Comparison of ENCODE assay signal across 8 mouse cellular contexts in the genomic region with DNA sequence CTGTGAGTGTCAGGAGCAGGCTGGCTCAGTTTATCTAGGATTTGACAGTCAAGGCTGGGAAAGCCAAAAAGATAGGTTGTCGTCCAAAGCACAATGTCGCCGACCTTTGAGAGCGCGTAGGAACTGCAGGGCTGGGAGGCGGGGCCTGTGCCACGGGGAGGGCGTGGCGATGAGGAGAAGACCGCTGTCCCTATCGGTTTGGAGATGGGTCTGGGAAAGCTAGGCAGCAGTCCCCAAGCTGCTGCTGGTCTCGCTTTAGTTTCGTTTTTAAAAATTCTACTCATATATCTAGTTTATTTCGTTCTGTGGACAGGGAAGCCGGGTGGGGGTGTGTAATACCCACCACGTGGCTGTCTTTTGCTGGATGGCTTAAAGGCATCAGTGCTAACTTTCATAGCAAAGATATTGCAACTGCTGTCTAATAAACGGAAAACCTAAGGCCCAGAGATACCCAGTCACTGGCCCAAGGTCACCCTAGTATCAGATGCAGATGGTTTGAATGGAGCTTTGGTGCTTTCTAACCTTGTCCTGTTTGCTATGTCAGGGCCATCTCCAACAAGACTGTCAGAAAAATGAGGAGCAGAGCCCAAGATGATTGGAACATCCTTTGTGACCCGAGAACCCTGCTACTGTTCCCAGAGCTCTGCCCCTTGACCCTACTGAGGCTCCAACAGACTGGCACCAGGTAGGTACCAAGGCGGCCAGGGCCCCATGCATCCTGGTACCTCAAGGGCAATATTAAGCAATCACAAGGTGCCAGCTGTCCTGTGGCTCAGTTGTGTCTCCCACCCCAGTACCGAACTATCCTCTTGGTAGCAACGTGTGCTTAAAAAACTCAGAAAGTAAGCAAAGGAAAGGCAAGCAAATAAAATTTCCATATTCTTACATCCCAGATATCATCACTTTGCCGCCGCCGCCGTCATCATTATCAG. TPM values are rescaled to one million over a fixed set of nuclear protein-coding genes. Genes with fewer than 3 reads are reported as not detected.
DNase-seq lines count a peak whose midpoint lies in the region; ATAC-seq and TF ChIP-seq lines count a peak whose summit lies in the region.

No protein-coding gene starts in this region.

- no peak; the same call in 1 of the 2 replicates for TF ChIP-seq CTCF in bone marrow macrophage, adult 2 months (IDR thresholded peaks at IDR 0.05; ENCODE audit: low read depth, low read length)
- TF ChIP-seq CTCF in kidney, postnatal 0 days (IDR thresholded peaks at IDR 0.05; ENCODE audit: low read depth) = peak; percentile 57
- peak; percentile 85 for TF ChIP-seq CTCF in liver, embryonic 14.5 days (IDR thresholded peaks at IDR 0.05; ENCODE audit: low read depth)

- peak; percentile 93 for ATAC-seq in erythroblast, adult 5-6 weeks (replicated peaks; ENCODE audit: low FRiP score, poor library complexity, severe bottlenecking)
- ATAC-seq in heart, embryonic 14.5 days (ENCODE audit: insufficient number of reproducible peaks, insufficient read depth, low FRiP score, low read depth) = peak; percentile 77
- ATAC-seq in kidney, postnatal 0 days (replicated peaks; ENCODE audit: low FRiP score, low read depth) = peak; percentile 60
- peak; percentile 85 for ATAC-seq in liver, embryonic 14.5 days (ENCODE audit: insufficient read depth)
- peak; percentile 35; the same call in 1 of the 2 replicates for ATAC-seq in stomach, embryonic 14.5 days (ENCODE audit: insufficient number of reproducible peaks, insufficient read depth, low FRiP score, low read depth)

- no peak for TF ChIP-seq EP300 in liver, embryonic 14.5 days (IDR thresholded peaks at IDR 0.05; ENCODE audit: low read depth)

- H3K27me3 ChIP-seq in heart, embryonic 14.5 days (ENCODE audit: control insufficient read depth, insufficient read depth, low read length) = no peaks in the 10 kb centered on the region
- H3K27me3 ChIP-seq in kidney, postnatal 0 days (ENCODE audit: insufficient read depth, low read length) = no peaks in the 10 kb centered on the region
- no peaks in the 10 kb centered on the region for H3K27me3 ChIP-seq in liver, embryonic 14.5 days (ENCODE audit: control insufficient read depth, insufficient read depth, low read length)
- H3K27me3 ChIP-seq in stomach, embryonic 14.5 days (ENCODE audit: control insufficient read depth, insufficient read depth, low read length) = no peaks in the 10 kb centered on the region

- DNase-seq in CD4-positive, CD25-positive, alpha-beta regulatory T cell, adult 2 months (ENCODE audit: low read depth, low spot score) = peak; percentile 88
- DNase-seq in kidney, postnatal 0 days (ENCODE audit: low spot score) = peak; percentile 89
- peak; percentile 82 to 84 (median 83) for DNase-seq in liver, embryonic 14.5 days (ENCODE audit: low read depth in 3 of 3, low spot score in 3 of 3)
- DNase-seq in neural tube, embryonic 10.5 days (ENCODE audit: extremely low spot score, low spot score) = peak; percentile 70

- H3K27ac ChIP-seq in bone marrow macrophage, adult 2 months (ENCODE audit: insufficient read depth, low read depth, low read length) = peak overlapping the region; percentile 33; the same call in 1 of the 2 replicates
- H3K27ac ChIP-seq in heart, embryonic 14.5 days (replicated peaks in 1 of 2; ENCODE audit: control insufficient read depth in 1 of 2, insufficient read depth in 1 of 2, low read depth in 2 of 2, low read length in 2 of 2) = peak overlapping the region; percentile 88 to 95
- no peak overlapping the region for H3K27ac ChIP-seq in kidney, postnatal 0 days
- H3K27ac ChIP-seq in liver, embryonic 14.5 days = peak overlapping the region; percentile 42
- no peak overlapping the region for H3K27ac ChIP-seq in stomach, embryonic 14.5 days (ENCODE audit: low read length)

- H3K4me2 ChIP-seq in heart, embryonic 14.5 days (ENCODE audit: low read length) = peak overlapping the region; percentile 87
- H3K4me2 ChIP-seq in kidney, postnatal 0 days (ENCODE audit: low read length) = peak overlapping the region; percentile 66
- peak overlapping the region; percentile 92 for H3K4me2 ChIP-seq in liver, embryonic 14.5 days (ENCODE audit: low read depth)
- H3K4me2 ChIP-seq in stomach, embryonic 14.5 days (replicated peaks; ENCODE audit: low read depth, low read length) = peak overlapping the region; percentile 45

- H3K9me3 ChIP-seq in heart, embryonic 14.5 days (ENCODE audit: control insufficient read depth, low read length) = 0 out of 2 replicates have a peak, but pooled peaks cover 5% of the 10 kb centered on the region
- no peaks in the 10 kb centered on the region for H3K9me3 ChIP-seq in kidney, postnatal 0 days (replicated peaks; ENCODE audit: low read length)
- H3K9me3 ChIP-seq in liver, embryonic 14.5 days (ENCODE audit: control insufficient read depth, low read length) = no peaks in the 10 kb centered on the region
- H3K9me3 ChIP-seq in stomach, embryonic 14.5 days (ENCODE audit: control insufficient read depth, low read depth, low read length) = no peaks in the 10 kb centered on the region

- H3K9ac ChIP-seq in heart, embryonic 14.5 days (ENCODE audit: low read length) = peak overlapping the region; percentile 74
- peak overlapping the region; percentile 36 for H3K9ac ChIP-seq in kidney, postnatal 0 days (ENCODE audit: low read depth, low read length)
- H3K9ac ChIP-seq in liver, embryonic 14.5 days (replicated peaks) = peak overlapping the region; percentile 57
- no peak overlapping the region for H3K9ac ChIP-seq in stomach, embryonic 14.5 days (replicated peaks; ENCODE audit: low read depth, low read length)

- peaks cover 5% of the 10 kb centered on the region; the same call in 1 of the 2 replicates for H3K36me3 ChIP-seq in heart, embryonic 14.5 days (ENCODE audit: control insufficient read depth, insufficient read depth, low read length)
- no peaks in the 10 kb centered on the region for H3K36me3 ChIP-seq in kidney, postnatal 0 days (ENCODE audit: insufficient read depth, low read length)
- no peaks in the 10 kb centered on the region for H3K36me3 ChIP-seq in liver, embryonic 14.5 days (replicated peaks; ENCODE audit: control insufficient read depth, insufficient read depth, low read depth)
- H3K36me3 ChIP-seq in stomach, embryonic 14.5 days (ENCODE audit: control insufficient read depth, insufficient read depth, low read length) = no peaks in the 10 kb centered on the region

- H3K4me3 ChIP-seq in bone marrow macrophage, adult 2 months (ENCODE audit: insufficient read depth, low read length) = peak overlapping the region; percentile 71
- H3K4me3 ChIP-seq in heart, embryonic 14.5 days (ENCODE audit: control insufficient read depth in 1 of 2, insufficient read depth in 1 of 2, low read depth in 1 of 2, low read length in 2 of 2) = peak overlapping the region; percentile 44 to 54
- H3K4me3 ChIP-seq in kidney, postnatal 0 days (replicated peaks; ENCODE audit: low read depth, low read length) = peak overlapping the region; percentile 27
- peak overlapping the region; percentile 64 to 66 for H3K4me3 ChIP-seq in liver, embryonic 14.5 days (ENCODE audit: insufficient read depth in 1 of 2, low read depth in 2 of 2, low read length in 2 of 2)
- peak overlapping the region; percentile 29 for H3K4me3 ChIP-seq in stomach, embryonic 14.5 days (ENCODE audit: low read depth, low read length)

- WGBS in heart, embryonic 14.5 days = 16% methylated on average over 25 of the region's 25 CpGs
- WGBS in kidney, postnatal 0 days = 21% methylated on average over 25 of the region's 25 CpGs
- 9% methylated on average over 25 of the region's 25 CpGs for WGBS in liver, embryonic 14.5 days (ENCODE audit: insufficient replicate concordance)
- 18% methylated on average over 25 of the region's 25 CpGs for WGBS in stomach, embryonic 14.5 days

- H3K4me1 ChIP-seq in bone marrow macrophage, adult 2 months (ENCODE audit: control insufficient read depth, insufficient read depth, low read length) = peaks cover 6% of the 10 kb centered on the region
- H3K4me1 ChIP-seq in heart, embryonic 14.5 days (ENCODE audit: control insufficient read depth in 2 of 2, insufficient read depth in 2 of 2, low read length in 2 of 2) = peaks cover 34 to 57% of the 10 kb centered on the region in 2 experiments
- no peaks in the 10 kb centered on the region for H3K4me1 ChIP-seq in kidney, postnatal 0 days (replicated peaks; ENCODE audit: insufficient read depth, low read length)
- H3K4me1 ChIP-seq in liver, embryonic 14.5 days (replicated peaks; ENCODE audit: control insufficient read depth in 2 of 2, insufficient read depth in 2 of 2, low read length in 1 of 2) = peaks cover 9 to 19% of the 10 kb centered on the region in 2 experiments; a peak in 3 of 4 replicates
- peaks cover 7% of the 10 kb centered on the region; the same call in 1 of the 2 replicates for H3K4me1 ChIP-seq in stomach, embryonic 14.5 days (ENCODE audit: control insufficient read depth, insufficient read depth, low read length)

- no peak for TF ChIP-seq POLR2A in bone marrow macrophage, adult 2 months (IDR thresholded peaks at IDR 0.05; ENCODE audit: borderline replicate concordance, low read depth, low read length)

RNA-seq across cellular contexts. Expression of gene Kifc5b, which starts 31.6 kb away (rescaled TPM):
- polyA plus RNA-seq in bone marrow macrophage, adult 2 months (2012; ENCODE audit: insufficient read depth, insufficient read length, missing spikeins) = 8.3 and 11.0 TPM in 2 replicates
- total RNA-seq in erythroblast, adult 5-6 weeks (2015; ENCODE audit: low replicate concordance) = 3.3 and 5.6 TPM in 2 replicates
- 18.9 and 30.1 TPM in 2 replicates for total RNA-seq in erythroblast, adult 5-6 weeks (2017; ENCODE audit: low replicate concordance)
- polyA plus RNA-seq in heart, embryonic 14.5 days (2014; fragmentation: Nextera tagmentation; extraction: Ambion mirVana) = 4.2 and 5.0 TPM in 2 replicates
- 1.3 and 1.8 TPM in 2 replicates for polyA plus RNA-seq in kidney, postnatal 0 days (2015; fragmentation: Nextera tagmentation; extraction: Ambion mirVana)
- 12.2 and 13.8 TPM in 2 replicates for polyA plus RNA-seq in liver, embryonic 14.5 days (2012; rRNA removed)
- polyA plus RNA-seq in liver, embryonic 14.5 days (2014; fragmentation: Nextera tagmentation; extraction: Ambion mirVana) = 2.7 and 3.3 TPM in 2 replicates
- polyA plus RNA-seq in stomach, embryonic 14.5 days (2014; fragmentation: Nextera tagmentation; extraction: Ambion mirVana) = 7.1 and 8.2 TPM in 2 replicates

RNA-seq across cellular contexts. Expression of gene Nkx2-5, which starts 40.5 kb away (rescaled TPM):
- not detected in 2 replicates for polyA plus RNA-seq in bone marrow macrophage, adult 2 months (2012; ENCODE audit: insufficient read depth, insufficient read length, missing spikeins)
- total RNA-seq in erythroblast, adult 5-6 weeks (2015; ENCODE audit: low replicate concordance) = not detected in 2 replicates
- not detected in 2 replicates for total RNA-seq in erythroblast, adult 5-6 weeks (2017; ENCODE audit: low replicate concordance)
- polyA plus RNA-seq in heart, embryonic 14.5 days (2014; fragmentation: Nextera tagmentation; extraction: Ambion mirVana) = 172 and 177 TPM in 2 replicates
- polyA plus RNA-seq in kidney, postnatal 0 days (2015; fragmentation: Nextera tagmentation; extraction: Ambion mirVana) = not detected in 2 replicates
- polyA plus RNA-seq in liver, embryonic 14.5 days (2012; rRNA removed) = not detected in 2 replicates
- polyA plus RNA-seq in liver, embryonic 14.5 days (2014; fragmentation: Nextera tagmentation; extraction: Ambion mirVana) = not detected in 2 replicates
- 6.4 and 8.1 TPM in 2 replicates for polyA plus RNA-seq in stomach, embryonic 14.5 days (2014; fragmentation: Nextera tagmentation; extraction: Ambion mirVana)

RNA-seq across cellular contexts. Expression of gene Phf1, which starts 47.6 kb away (rescaled TPM):
- 32.1 and 34.3 TPM in 2 replicates for polyA plus RNA-seq in bone marrow macrophage, adult 2 months (2012; ENCODE audit: insufficient read depth, insufficient read length, missing spikeins)
- 4.0 TPM in 2 replicates for total RNA-seq in erythroblast, adult 5-6 weeks (2015; ENCODE audit: low replicate concordance)
- total RNA-seq in erythroblast, adult 5-6 weeks (2017; ENCODE audit: low replicate concordance) = 2.5 and 4.1 TPM in 2 replicates
- 5.2 and 8.0 TPM in 2 replicates for polyA plus RNA-seq in heart, embryonic 14.5 days (2014; fragmentation: Nextera tagmentation; extraction: Ambion mirVana)
- 8.8 and 9.8 TPM in 2 replicates for polyA plus RNA-seq in kidney, postnatal 0 days (2015; fragmentation: Nextera tagmentation; extraction: Ambion mirVana)
- 6.3 and 6.4 TPM in 2 replicates for polyA plus RNA-seq in liver, embryonic 14.5 days (2012; rRNA removed)
- 0.94 and 1.7 TPM in 2 replicates for polyA plus RNA-seq in liver, embryonic 14.5 days (2014; fragmentation: Nextera tagmentation; extraction: Ambion mirVana)
- 8.9 and 9.9 TPM in 2 replicates for polyA plus RNA-seq in stomach, embryonic 14.5 days (2014; fragmentation: Nextera tagmentation; extraction: Ambion mirVana)

RNA-seq across cellular contexts. Expression of gene Cuta, which starts 54.1 kb away (rescaled TPM):
- polyA plus RNA-seq in bone marrow macrophage, adult 2 months (2012; ENCODE audit: insufficient read depth, insufficient read length, missing spikeins) = 120 and 134 TPM in 2 replicates
- 33.6 and 59.6 TPM in 2 replicates for total RNA-seq in erythroblast, adult 5-6 weeks (2015; ENCODE audit: low replicate concordance)
- total RNA-seq in erythroblast, adult 5-6 weeks (2017; ENCODE audit: low replicate concordance) = 10.2 and 14.4 TPM in 2 replicates
- polyA plus RNA-seq in heart, embryonic 14.5 days (2014; fragmentation: Nextera tagmentation; extraction: Ambion mirVana) = 156 and 173 TPM in 2 replicates
- polyA plus RNA-seq in kidney, postnatal 0 days (2015; fragmentation: Nextera tagmentation; extraction: Ambion mirVana) = 226 and 227 TPM in 2 replicates
- 53.0 and 53.5 TPM in 2 replicates for polyA plus RNA-seq in liver, embryonic 14.5 days (2012; rRNA removed)
- polyA plus RNA-seq in liver, embryonic 14.5 days (2014; fragmentation: Nextera tagmentation; extraction: Ambion mirVana) = 82.5 and 86.8 TPM in 2 replicates
- polyA plus RNA-seq in stomach, embryonic 14.5 days (2014; fragmentation: Nextera tagmentation; extraction: Ambion mirVana) = 152 and 161 TPM in 2 replicates

RNA-seq across cellular contexts. Expression of gene Syngap1, which starts 55.8 kb away (rescaled TPM):
- 2.4 and 3.5 TPM in 2 replicates for polyA plus RNA-seq in bone marrow macrophage, adult 2 months (2012; ENCODE audit: insufficient read depth, insufficient read length, missing spikeins)
- total RNA-seq in erythroblast, adult 5-6 weeks (2015; ENCODE audit: low replicate concordance) = 0.42 and 2.5 TPM in 2 replicates
- 0.60 and 5.3 TPM in 2 replicates for total RNA-seq in erythroblast, adult 5-6 weeks (2017; ENCODE audit: low replicate concordance)
- 1.5 TPM in 2 replicates for polyA plus RNA-seq in heart, embryonic 14.5 days (2014; fragmentation: Nextera tagmentation; extraction: Ambion mirVana)
- 0.78 and 0.99 TPM in 2 replicates for polyA plus RNA-seq in kidney, postnatal 0 days (2015; fragmentation: Nextera tagmentation; extraction: Ambion mirVana)
- 3.4 TPM in 2 replicates for polyA plus RNA-seq in liver, embryonic 14.5 days (2012; rRNA removed)
- 0.08 and 0.13 TPM in 2 replicates for polyA plus RNA-seq in liver, embryonic 14.5 days (2014; fragmentation: Nextera tagmentation; extraction: Ambion mirVana)
- 3.0 and 3.3 TPM in 2 replicates for polyA plus RNA-seq in stomach, embryonic 14.5 days (2014; fragmentation: Nextera tagmentation; extraction: Ambion mirVana)

Comparison
In these comparisons a context has a peak if more than half of its experiments do, and no peak if none do; other contexts are left out.
1. H3K27ac ChIP-seq: peak in bone marrow macrophage, adult 2 months (single experiment), heart, embryonic 14.5 days (2 of 2) and liver, embryonic 14.5 days (single experiment); none in kidney, postnatal 0 days (single experiment) and stomach, embryonic 14.5 days (single experiment).
2. ATAC-seq: peak in every context shown above with its lines; median percentile 93 in erythroblast, adult 5-6 weeks; 85 in liver, embryonic 14.5 days; 77 in heart, embryonic 14.5 days; 60 in kidney, postnatal 0 days; 35 in stomach, embryonic 14.5 days.
3. RNA of gene Nkx2-5, which starts 40.5 kb away (polyA plus RNA-seq): 172 to 177 TPM in heart, embryonic 14.5 days; 6.4 to 8.1 TPM in stomach, embryonic 14.5 days, not detected in bone marrow macrophage, adult 2 months, not detected in kidney, postnatal 0 days and not detected in liver, embryonic 14.5 days; every median in the first group is over 10 times any median in the second.
4. Peak in every context shown above with its lines, with median percentiles within 50 percentile points of each other: DNase-seq, H3K4me3 ChIP-seq and H3K4me2 ChIP-seq.